Mouse (Mus musculus): ENCODE measurements at regions not wholly inside any gene's neighbourhood (a gene's known extent, or its start where the extent isn't known, plus 50 kb on each side); places are given as distances from the start of the nearest gene placed in this dataset.
A peak's percentile ranks its signal among the peaks of the same experiment; 100 is the strongest.

DNA sequence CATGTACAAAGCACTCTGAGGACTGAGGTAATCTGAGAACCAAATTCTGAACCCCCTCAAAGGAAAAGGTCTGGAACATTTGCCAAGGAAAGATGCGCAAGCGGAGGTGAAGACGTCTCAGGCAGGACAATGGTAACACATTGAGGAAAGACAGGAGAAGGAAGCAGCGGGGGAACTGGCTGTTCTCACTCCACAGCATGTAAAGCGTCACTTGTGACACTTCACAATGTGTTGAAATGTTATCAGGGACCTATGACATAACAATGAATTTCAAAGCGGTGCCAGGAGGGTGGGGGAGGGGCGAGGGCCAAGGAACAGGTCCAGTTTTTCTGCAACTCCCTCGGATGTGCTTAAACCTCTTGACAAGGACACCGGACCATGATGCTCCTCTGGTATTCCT lies 515.3 kb upstream of the Adgrl2 start:
- DNase-seq (ENCODE audit: low read depth, low spot score), result no peak

DNA sequence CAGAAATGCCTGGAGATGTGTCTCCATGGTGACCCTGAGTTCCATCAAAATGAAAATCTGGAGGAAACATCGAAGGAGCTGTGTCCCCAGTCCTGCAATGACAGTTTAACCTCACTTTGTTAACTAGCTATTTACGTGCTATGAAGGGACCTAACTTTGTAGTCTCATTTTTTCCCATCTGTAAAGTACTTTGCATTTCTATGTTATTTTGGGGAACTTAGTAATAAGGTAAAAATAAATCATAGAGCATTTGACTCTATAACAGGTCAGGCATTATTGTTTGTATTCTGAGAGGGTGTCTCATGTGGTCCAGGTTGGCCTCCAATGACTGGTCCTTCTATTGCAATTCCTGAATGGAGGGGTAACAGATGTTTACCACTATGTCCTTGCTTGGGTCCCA lies 513.6 kb upstream of the Adgrl2 start:
- no peak for DNase-seq (ENCODE audit: low read depth, low spot score)

DNA sequence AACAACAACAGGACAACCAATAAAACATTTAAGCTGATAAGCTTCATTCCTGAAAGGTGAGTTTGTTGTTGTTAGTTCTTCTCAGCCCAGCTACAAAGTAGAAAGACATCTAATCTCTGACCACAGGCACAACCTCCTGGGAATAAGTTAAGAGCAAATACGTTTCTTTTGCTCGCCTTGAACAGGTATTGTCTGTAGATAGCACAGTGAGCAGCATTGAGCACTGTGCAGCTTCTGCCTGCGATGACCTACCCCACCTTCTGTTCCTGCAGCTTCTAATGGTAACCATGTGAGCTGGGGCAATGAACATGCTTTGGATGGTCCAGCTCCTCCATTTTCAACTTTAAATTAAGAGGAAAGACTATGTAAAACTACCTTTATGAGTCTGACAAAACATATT lies 509.8 kb upstream of the Adgrl2 start:
- no peak for DNase-seq (ENCODE audit: low read depth, low spot score)

DNA sequence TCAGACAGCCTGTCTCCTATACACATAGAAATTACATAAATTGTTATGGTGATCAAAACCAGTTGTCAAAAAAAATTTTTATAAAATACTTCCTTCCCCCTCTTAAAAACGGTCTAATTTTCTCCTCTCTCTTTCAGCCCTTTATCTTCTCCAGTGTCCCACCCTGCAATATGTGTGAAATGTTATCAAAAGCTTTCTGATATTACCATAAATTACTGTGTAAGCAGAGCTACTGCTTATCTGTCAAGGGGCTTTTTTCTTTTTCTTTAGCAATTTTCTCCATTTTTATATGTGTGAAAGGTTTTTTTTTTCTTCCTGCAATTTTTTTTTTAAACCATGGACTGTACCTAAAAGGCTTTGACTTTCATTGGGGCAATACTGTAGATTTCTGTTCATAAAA lies 508.4 kb upstream of the Adgrl2 start:
- DNase-seq (ENCODE audit: low read depth, low spot score), result no peak

DNA sequence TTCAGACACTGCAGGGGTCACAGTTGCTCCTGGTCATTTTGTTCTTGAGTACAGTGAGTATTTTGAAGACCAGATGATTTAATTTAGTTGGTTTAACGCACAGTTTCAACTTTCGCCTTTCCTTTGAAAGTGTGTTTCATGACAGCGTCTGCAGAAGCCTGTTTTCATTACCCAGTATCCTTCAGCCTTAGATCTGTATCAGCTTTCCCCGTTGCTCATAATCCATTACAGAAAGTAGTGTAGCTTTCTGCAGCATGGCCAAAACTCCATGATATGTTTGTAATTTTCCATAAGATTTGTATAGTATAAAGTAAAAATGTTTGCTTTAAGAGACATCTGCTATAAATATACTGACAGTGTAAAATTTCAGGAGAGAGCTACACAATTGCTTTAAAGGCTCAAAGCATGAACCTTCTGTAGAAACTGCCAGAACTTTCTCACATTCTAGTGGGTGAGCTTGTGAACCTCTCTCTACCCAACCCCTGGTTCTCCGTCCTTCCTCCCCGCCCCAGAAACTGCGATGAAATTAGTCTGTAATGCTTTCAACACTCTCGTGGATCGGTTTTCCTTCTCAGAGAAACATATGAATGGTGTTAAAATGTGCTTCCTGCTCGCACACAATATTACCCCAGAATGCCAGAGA lies 506.6 kb upstream of the Adgrl2 start:
- no peak for DNase-seq (ENCODE audit: low read depth, low spot score)

DNA sequence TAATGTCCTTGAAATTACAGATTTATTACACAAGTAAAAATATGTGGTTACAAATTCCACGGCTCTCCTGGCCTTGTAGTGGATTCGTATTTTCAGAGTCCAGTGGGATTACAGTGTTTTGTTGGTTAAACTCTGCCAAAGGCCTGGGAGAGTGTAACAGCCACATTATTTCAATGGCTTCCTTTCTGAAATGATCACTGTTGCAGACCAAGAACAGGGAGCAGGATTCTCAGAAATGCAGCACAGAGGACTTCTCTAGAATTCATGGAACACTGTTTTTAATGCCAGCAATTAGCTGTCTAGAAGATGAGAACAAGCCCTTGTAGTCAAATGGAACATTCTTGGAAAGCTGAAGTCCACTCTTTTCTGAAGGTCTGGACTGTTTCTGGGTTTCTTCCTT lies 505.8 kb upstream of the Adgrl2 start:
- DNase-seq (ENCODE audit: low read depth, low spot score), result no peak

DNA sequence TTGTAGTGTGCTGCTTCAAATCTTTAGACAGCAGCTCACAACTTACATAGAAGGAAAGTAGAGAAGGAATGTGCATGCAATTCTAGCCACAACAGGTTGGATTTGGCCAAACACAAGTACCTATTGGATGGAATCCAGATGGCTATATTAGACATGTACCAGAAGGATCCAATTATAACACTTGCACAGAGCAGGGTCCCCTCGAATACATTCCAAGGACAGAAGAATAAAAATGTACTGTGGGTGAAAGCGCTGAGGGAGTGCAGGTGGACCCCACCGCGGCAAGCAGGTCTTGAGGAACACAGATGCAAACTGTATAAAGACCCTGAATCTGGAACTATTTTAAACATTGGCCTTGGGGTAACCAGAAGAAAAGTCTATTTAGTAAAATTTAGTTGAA lies 497.8 kb upstream of the Adgrl2 start:
- DNase-seq (ENCODE audit: low read depth, low spot score), result no peak

DNA sequence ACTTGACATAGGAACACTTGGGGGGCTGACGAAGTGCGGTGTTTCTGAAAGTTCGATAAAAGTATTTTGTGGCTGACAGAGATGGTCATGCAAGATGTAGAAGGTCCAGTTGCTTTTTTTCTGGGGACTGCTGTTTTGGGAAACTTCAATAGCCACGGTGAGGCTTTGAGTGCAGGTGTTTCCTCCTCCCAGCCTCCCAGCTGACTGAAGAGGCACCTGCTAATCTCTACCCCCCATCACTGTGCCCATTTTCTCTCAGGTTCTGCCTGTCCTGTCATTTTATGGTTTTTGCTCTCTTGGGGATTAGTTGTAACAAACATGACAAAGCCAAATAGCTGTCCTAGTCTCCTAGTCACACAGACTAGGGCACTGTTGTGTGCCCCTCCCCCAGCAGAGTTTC lies 495.1 kb upstream of the Adgrl2 start:
- no peak for DNase-seq (ENCODE audit: low read depth, low spot score)

DNA sequence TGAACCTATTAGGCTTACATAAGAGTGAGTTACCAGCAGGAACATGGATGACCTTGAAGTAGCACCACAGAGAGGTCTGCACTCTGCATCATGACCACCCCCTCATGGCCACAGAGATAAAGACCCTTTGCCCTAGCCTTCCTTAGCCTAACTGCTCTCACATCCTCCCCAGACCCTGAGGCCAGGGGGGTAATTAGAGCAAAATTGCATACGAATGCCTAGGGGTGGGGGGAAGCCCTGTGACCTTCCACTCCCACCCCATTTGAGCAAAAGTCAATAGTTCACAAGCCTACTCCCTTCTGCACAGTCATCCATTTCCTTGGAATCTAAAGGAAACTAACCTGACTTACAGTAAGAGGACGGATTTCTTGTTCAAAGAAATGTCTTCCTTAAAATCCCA lies 494.0 kb upstream of the Adgrl2 start:
- DNase-seq (ENCODE audit: low read depth, low spot score), result no peak

DNA sequence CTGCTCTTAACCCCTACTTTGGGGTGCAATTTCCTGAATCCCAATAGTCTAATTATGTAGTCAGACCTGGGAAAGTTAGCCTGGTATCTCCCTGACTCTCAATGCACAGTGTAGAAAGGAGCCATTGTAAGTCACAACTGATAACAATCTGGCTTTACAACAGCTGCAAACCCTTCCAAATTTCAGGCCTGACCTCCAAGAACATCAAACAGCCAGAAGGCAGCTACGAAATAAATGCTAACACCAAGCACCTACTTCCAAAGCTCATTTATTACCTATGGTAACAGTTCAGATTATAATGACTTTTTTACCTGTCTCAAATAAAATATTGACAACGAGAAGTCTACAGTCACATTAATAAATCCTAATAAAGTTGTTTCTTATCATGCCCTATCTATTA lies 485.8 kb upstream of the Adgrl2 start:
- DNase-seq (ENCODE audit: low read depth, low spot score), result no peak

DNA sequence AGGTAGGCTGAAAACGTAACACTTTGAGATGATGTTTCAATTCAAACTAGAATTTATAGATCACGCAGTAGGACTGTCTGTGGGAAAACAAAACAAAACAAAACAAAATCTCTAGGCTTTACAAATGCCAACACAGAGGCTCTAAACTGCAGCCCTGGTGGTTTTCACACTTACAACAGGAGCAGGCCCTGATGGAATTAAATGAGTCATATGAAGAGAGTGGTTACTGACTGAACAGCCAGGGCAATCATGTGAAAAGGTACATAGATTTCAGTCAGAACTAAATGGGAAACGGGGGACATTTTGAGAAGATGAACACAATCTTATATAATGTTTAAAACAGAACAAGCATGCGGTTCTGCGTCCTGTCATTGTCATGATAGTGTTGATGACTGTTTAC lies 476.6 kb upstream of the Adgrl2 start:
- DNase-seq (ENCODE audit: low read depth, low spot score), result no peak

DNA sequence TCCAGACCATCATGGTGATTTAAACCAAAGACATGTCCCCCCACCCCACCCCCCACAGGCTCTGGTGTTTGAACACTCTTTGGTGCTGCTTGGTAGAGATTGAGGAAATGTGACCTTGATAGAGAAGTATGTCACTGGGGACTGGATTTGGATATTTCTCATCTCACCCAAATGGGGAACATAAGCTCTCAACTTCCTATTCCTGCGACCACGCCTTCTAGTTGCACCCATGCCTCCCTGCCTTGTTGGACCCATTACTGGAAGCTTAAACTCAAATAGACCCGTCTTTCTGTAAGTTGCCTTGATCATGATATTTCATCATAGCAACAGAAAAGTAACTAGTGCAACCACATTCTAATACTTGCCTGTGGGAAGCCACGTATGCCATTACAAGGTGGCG lies 474.2 kb upstream of the Adgrl2 start:
- DNase-seq (ENCODE audit: low read depth, low spot score), result no peak

DNA sequence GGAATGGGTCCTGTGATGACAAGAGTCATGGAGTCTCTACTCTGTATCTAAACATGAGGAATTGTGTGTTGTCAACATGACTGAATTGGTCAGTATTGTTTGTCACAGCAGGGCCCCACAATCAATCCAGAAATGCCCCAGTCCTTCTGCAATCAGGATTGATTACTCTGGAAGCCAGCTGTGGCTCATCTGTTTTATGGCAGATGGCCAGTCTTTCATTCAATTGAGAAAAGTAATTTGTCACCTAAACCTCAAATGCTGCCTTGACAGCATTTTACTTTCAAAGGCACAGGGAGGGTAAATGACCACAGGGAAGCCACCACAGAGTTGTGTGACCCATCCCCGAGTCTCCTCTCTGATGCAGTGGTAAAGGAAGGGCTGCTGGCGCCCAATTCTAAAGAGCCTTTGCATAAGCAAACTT lies 471.8 kb upstream of the Adgrl2 start:
- no peak for DNase-seq (ENCODE audit: low read depth, low spot score)

DNA sequence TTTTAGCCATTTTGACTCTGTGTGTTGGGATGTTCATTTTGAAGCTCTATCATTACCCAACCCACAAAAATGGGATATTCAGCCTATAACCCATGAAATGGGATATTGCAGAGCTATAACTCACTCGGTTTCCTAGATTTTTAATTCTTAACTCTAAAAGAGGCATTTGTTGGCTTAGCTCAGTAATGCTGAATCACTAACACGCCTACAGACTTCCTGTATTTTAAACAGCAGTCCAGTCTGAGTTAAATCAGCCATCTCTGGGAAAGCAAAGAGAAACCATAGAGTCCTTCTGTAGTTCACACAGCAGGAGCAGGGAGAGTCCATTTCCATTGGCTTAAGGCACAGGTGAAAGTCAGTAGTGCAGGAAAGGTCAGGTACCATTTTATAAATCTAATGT lies 471.3 kb upstream of the Adgrl2 start:
- DNase-seq (ENCODE audit: low read depth, low spot score), result no peak

DNA sequence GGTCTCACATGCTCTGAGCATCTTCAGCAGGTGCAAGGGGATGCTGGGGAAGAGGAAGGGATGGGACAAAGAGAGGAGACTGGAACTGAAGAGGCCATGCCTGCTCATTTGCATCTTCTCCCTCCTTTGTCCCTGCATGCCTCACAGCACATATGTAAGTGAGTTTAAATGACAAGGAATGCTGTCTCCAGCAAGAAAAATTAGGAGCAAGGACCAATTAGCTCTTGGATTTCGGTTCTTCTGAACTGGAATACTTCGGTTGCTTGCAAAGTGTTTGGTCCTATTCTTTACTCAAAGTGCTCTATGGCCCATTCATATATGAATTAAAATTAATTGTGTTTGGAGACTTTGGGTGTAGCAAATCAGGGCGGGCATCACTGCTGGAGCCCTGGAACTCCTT lies 459.0 kb upstream of the Adgrl2 start:
- no peak for DNase-seq (ENCODE audit: low read depth, low spot score)

DNA sequence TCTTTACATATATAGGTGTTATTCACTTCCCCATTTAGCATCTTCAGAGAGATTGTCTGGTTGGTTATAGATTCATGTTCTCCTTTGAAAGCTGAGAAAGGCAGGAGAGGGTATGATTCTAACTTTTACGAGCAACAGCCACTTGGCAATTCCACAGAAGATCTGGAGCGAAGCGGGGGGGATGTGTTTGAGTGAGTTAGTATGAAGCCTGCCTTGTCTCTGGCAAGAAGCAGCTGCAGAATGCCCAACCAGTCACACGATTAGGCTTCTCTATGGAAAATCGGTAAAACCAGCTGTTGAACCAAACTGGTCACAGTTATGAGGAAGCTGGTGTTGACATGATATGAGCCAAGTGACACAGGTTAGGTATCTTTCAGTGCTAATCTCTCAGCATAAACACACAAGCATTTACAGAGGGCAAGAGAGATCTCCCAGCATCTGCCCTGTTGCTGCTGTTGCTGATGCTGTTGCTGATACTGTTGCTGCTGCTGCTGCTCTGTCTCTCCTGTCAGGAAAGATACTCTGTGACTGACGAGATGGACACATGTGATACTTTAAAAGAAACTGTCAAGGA lies 455.7 kb upstream of the Adgrl2 start:
- no peak for DNase-seq (ENCODE audit: low read depth, low spot score)

DNA sequence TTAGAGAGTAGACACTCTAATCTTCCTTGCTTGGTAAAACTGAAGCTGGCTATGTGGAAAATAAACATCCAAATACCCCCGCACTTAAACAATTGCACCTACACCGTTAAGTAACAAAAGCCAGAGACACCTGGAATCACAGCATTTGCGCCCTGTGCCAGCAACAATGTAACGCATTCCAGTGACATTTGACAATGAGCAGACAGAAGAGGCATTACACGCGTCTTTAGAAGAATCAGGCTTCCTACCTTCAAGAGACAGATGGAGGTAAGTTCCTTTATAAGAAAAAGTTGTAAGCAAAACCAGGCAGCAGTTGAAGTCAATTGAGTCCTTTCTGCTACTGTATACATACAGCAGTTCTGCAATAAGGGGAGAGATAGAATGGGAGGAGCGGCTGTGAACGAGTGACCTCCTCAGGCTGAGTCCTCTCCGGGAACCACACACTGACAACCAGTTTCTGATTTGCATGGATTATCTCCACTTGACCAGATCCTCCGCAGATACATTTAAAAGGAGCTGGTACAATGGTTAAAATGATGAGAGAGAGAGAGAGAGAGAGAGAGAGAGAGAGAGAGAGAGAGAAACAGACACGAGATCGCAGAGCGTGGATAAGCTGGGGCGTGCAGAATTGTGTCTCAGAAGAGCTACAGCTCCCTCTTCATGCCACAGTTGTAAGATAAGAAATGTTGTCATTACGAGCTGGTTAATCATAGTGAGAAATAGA lies 454.7 kb upstream of the Adgrl2 start:
- peak; percentile 9 for DNase-seq (ENCODE audit: low read depth, low spot score)

DNA sequence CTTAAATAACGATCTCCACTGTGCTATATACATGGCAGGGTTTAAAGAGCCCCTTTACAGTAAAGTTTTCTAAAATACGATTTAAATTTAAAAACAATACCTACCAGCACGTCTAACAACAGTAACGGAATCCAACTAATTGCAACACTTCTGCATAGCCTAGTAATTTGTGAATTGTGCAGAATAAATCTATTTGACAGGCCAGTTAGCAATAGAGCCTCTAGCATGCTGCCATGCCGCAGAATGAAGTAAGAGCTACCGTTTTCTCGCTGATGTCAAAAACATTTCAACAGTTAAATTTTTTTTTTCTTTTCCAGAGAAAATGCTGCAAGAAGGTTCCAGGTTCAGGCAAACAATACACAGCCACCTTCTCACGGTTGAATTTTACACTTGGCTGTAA lies 454.0 kb upstream of the Adgrl2 start:
- no peak for DNase-seq (ENCODE audit: low read depth, low spot score)

DNA sequence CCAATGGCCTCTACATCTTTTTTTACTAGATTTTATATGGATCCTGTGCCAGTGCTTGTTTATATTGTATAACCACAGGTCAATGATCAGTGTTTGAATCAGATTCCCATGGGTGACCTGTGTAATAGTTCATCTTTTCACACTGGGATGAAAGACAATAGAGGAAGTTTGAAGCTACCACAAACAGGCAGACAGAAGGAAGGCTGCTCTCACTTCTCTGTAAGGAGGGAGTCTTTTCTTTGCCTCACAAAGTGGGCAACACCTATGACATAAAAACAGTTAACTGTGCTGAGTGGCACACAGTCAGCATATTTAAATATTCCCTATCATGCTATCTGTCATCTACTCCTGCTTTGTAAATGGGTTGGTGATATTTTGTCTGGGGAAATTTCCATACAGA lies 450.9 kb upstream of the Adgrl2 start:
- DNase-seq (ENCODE audit: low read depth, low spot score), result no peak

DNA sequence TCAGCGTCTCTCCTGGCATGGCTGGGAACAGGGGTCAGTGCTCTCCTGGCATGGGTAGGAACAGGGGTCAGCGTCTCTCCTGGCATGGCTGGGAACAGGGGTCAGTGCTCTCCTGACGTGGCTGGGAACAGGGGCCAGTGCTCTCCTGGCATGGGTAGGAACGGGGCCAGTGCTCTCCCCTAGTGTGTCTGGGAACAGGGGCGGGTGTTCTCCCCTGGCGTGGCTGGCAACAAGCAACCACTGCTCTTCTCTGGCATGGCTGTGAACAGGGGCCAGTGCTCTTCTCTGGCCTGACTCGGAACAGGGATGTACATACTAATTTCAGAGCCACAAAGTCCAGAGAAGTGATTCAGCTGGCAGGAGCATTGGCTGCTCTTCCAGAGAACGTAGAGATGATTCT lies 447.4 kb upstream of the Adgrl2 start:
- no peak for DNase-seq (ENCODE audit: low read depth, low spot score)

DNA sequence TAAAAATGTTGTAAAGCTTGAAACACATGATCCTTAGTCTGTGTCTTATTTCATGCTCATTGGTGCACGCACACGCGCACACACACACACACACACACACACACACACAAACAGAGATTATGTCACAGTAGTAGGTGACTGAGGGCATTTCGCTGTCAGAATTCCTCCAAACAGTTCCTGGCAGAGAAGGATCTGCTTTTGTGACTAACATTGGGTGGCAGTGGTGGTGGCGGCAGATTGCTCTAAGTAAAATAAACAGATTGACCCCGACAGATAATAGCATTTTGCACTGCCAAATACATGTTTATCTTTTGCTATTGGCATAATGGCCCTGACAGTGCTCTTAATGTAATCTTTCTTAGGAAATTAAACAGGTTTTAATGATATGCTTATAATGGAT lies 446.6 kb upstream of the Adgrl2 start:
- no peak for DNase-seq (ENCODE audit: low read depth, low spot score)

DNA sequence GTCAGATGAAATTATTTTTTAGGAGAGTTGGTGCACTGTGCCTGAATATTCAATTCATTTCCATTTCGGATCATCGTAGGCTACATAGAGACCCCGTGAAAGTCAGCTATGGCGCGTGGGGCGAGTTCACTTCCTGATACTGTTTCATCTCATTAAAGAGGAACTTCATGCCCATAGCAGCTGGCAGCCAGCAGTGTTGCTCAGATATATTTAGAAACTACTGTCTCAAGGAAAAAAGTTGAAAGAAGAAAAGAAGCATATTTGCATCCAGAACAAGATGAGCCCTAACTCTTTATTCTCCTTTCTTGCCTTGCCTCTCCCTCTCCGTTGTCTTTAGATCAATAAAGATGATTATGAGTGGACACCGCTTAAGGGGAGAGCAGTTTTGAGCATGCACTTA lies 446.1 kb upstream of the Adgrl2 start:
- DNase-seq (ENCODE audit: low read depth, low spot score), result no peak

DNA sequence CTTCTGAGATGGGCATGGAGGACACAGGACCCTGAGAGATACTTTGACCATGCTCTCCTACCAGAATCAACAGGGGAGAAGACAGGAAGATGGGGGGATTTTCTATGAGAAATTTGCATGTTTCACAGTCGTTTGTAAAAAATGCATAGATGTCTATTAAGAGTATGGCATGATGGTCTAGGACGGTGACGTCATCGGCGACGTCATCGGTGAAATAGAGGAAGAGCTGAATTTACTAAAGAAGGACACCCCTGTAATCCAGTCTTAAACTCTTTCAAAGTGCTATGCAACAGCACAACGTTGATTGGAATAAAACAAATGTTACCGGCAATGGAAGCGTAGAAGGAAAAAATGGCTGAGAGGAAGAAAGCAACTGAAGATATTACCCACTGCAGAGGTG lies 441.4 kb upstream of the Adgrl2 start:
- DNase-seq (ENCODE audit: low read depth, low spot score), result no peak

Measured in embryo, embryonic 11.5 days (tissue).